Mouse (Mus musculus) hindbrain, embryonic 11.5 days (tissue): ENCODE measurements around the gene Scml4. TPM values are rescaled to one million over a fixed set of nuclear protein-coding genes. Genes with fewer than 3 reads are reported as not detected.
A peak's percentile ranks its signal among the peaks of the same experiment; 100 is the strongest.

ENCODE experiments used
- ATAC-seq: fragments of 200-750 bp; cut with Nextera tagmentation; 2 replicates; pipeline ENCODE4 v1.8.0; 2017; ENCODE audit warnings: mild to moderate bottlenecking, moderate TSS enrichment, moderate library complexity; ENCODE audit not compliant: low FRiP score
- DNase-seq: peaks from one replicate; pipeline ENCODE4 v3.0.0-alpha.2; 2015; ENCODE audit warnings: low spot score
- H3K27ac ChIP-seq: fragments of 300-500 bp; sonication (generic); 2 replicates; pipeline ENCODE4 v1.5.1; 2014; ENCODE audit warnings: mild to moderate bottlenecking, low read depth, low read length
- H3K27me3 ChIP-seq: fragments of 300-500 bp; sonication (generic); 2 replicates; pipeline ENCODE4 v1.6.1; 2014; ENCODE audit warnings: mild to moderate bottlenecking, low read length, moderate library complexity, mixed read lengths; ENCODE audit not compliant: control insufficient read depth, insufficient read depth
- H3K36me3 ChIP-seq: fragments of 300-500 bp; sonication (generic); 2 replicates; pipeline ENCODE4 v1.6.1; 2014; ENCODE audit warnings: mild to moderate bottlenecking, low read length, moderate library complexity, mixed read lengths; ENCODE audit not compliant: control insufficient read depth, insufficient read depth
- H3K4me1 ChIP-seq: fragments of 300-500 bp; sonication (generic); replicated peaks from 2 replicates; pipeline ENCODE4 v1.6.1; 2014; ENCODE audit warnings: low read length, mixed read lengths; ENCODE audit not compliant: control insufficient read depth, insufficient read depth
- H3K4me2 ChIP-seq: fragments of 300-500 bp; sonication (generic); replicated peaks from 2 replicates; pipeline ENCODE4 v1.6.1; 2014; ENCODE audit warnings: mild to moderate bottlenecking, low read depth, low read length
- H3K4me3 ChIP-seq: fragments of 300-500 bp; sonication (generic); 2 replicates; pipeline ENCODE4 v1.5.1; 2014; ENCODE audit warnings: low read depth, low read length
- H3K9ac ChIP-seq: fragments of 300-500 bp; sonication (generic); 2 replicates; pipeline ENCODE4 v1.6.1; 2014; ENCODE audit warnings: low read depth, low read length
- H3K9me3 ChIP-seq: fragments of 300-500 bp; sonication (generic); 2 replicates; pipeline ENCODE4 v1.6.1; 2016; ENCODE audit warnings: low read length; ENCODE audit not compliant: control insufficient read depth
- WGBS: fragments of 180-500 bp; shearing (Covaris S2); extraction: QIAGEN DNeasy Blood & Tissue Kit; methylation state at CpG from one replicate; pipeline ENCODE4 v1.1.7; 2014; 5-methylcytosine and 5-hydroxymethylcytosine counted together
- polyA plus RNA-seq: library from polyadenylated mRNA; unstranded; fragments of >200 nt; fragmentation: Nextera tagmentation; extraction: Ambion mirVana; gene quantifications from 2 replicates; pipeline ENCODE4 v1.2.1, GENCODE M21; 2014

Scml4 gene
- polyA plus RNA-seq, 1 experiment from 2014 or later = 2.5 TPM

- WGBS = 53% methylated on average over 5 of the region's 5 CpGs
- H3K4me2 ChIP-seq = no peak overlapping the region
- no peak overlapping the region for H3K27ac ChIP-seq
- no peaks in the 10 kb centered on the region for H3K27me3 ChIP-seq
- H3K36me3 ChIP-seq = no peaks in the 10 kb centered on the region
- H3K9ac ChIP-seq = no peak overlapping the region
- H3K4me3 ChIP-seq = no peak overlapping the region
- no peak for DNase-seq
- H3K9me3 ChIP-seq = no peaks in the 10 kb centered on the region
- no peak for ATAC-seq
- 0 out of 2 replicates have a peak, but pooled peaks cover 7% of the 10 kb centered on the region for H3K4me1 ChIP-seq
Measured at GRCm38 (mm10) chr10:42855250-42855649, 4.9 kb upstream of the Scml4 start.

GRCm38 (mm10) chr10:42856574-42856973, 3.6 kb upstream of the Scml4 start:
- H3K4me2 ChIP-seq = no peak overlapping the region
- H3K36me3 ChIP-seq = no peaks in the 10 kb centered on the region
- H3K27me3 ChIP-seq = no peaks in the 10 kb centered on the region
- ATAC-seq (no peak), DNase-seq (no peak)
- no peak overlapping the region for H3K27ac ChIP-seq
- H3K9ac ChIP-seq = no peak overlapping the region
- 92% methylated on average over 9 of the region's 9 CpGs for WGBS
- no peaks in the 10 kb centered on the region for H3K9me3 ChIP-seq
- H3K4me1 ChIP-seq = 0 out of 2 replicates have a peak, but pooled peaks cover 7% of the 10 kb centered on the region
- no peak overlapping the region for H3K4me3 ChIP-seq

- no peak overlapping the region for H3K4me3 ChIP-seq
- H3K4me1 ChIP-seq = 0 out of 2 replicates have a peak, but pooled peaks cover 7% of the 10 kb centered on the region
- ATAC-seq (no peak), DNase-seq (no peak)
- no peak overlapping the region for H3K4me2 ChIP-seq
- no peak overlapping the region for H3K9ac ChIP-seq
- H3K36me3 ChIP-seq = no peaks in the 10 kb centered on the region
- H3K27ac ChIP-seq = no peak overlapping the region
- H3K27me3 ChIP-seq = no peaks in the 10 kb centered on the region
- WGBS = 94% methylated on average over 2 of the region's 2 CpGs
- H3K9me3 ChIP-seq = no peaks in the 10 kb centered on the region
Measured at GRCm38 (mm10) chr10:42857021-42857420, 3.1 kb upstream of the Scml4 start.

GRCm38 (mm10) chr10:42859781-42860158, 400 bp upstream of the Scml4 start:
- Histone ChIP-seq H3K27ac (0 out of 2 replicates have a peak overlapping the region, but pooled peaks have one; percentile 17), H3K4me1 (peaks cover 9% of the 10 kb centered on the region), H3K27me3 (no peaks in the 10 kb centered on the region), H3K36me3 (no peaks in the 10 kb centered on the region), H3K9me3 (no peaks in the 10 kb centered on the region), H3K9ac (peak overlapping the region; percentile 40; the same call in 1 of the 2 replicates), H3K4me3 (no peak overlapping the region), H3K4me2 (no peak overlapping the region; the same call in 1 of the 2 replicates)
- WGBS = 44% methylated on average over 2 of the region's 2 CpGs
- DNase-seq (no peak), ATAC-seq (no peak)

GRCm38 (mm10) chr10:42861446-42861845, 1.3 kb downstream of the Scml4 start:
- H3K27me3 ChIP-seq = no peaks in the 10 kb centered on the region
- ATAC-seq (no peak), DNase-seq (no peak)
- H3K36me3 ChIP-seq = no peaks in the 10 kb centered on the region
- H3K9ac ChIP-seq = no peak overlapping the region
- H3K4me1 ChIP-seq = peaks cover 7% of the 10 kb centered on the region
- no peak overlapping the region for H3K4me3 ChIP-seq
- H3K27ac ChIP-seq = no peak overlapping the region
- WGBS = 70% methylated on average over 7 of the region's 7 CpGs
- no peaks in the 10 kb centered on the region for H3K9me3 ChIP-seq
- no peak overlapping the region for H3K4me2 ChIP-seq

GRCm38 (mm10) chr10:42862102-42862740, 2.1 kb downstream of the Scml4 start:
- Histone ChIP-seq H3K27ac (no peak overlapping the region), H3K9me3 (no peaks in the 10 kb centered on the region), H3K4me2 (no peak overlapping the region), H3K9ac (no peak overlapping the region), H3K27me3 (no peaks in the 10 kb centered on the region), H3K36me3 (no peaks in the 10 kb centered on the region), H3K4me3 (no peak overlapping the region), H3K4me1 (peaks cover 7% of the 10 kb centered on the region)
- 76% methylated on average over 13 of the region's 13 CpGs for WGBS
- no peak for ATAC-seq
- no peak for DNase-seq

GRCm38 (mm10) chr10:42862806-42863205, 2.6 kb downstream of the Scml4 start:
- peaks cover 7% of the 10 kb centered on the region for H3K4me1 ChIP-seq
- H3K36me3 ChIP-seq = no peaks in the 10 kb centered on the region
- H3K9me3 ChIP-seq = no peaks in the 10 kb centered on the region
- WGBS = 88% methylated on average over 4 of the region's 4 CpGs
- H3K9ac ChIP-seq = no peak overlapping the region
- ATAC-seq (no peak), DNase-seq (no peak)
- no peak overlapping the region for H3K4me3 ChIP-seq
- H3K4me2 ChIP-seq = no peak overlapping the region
- H3K27ac ChIP-seq = no peak overlapping the region
- no peaks in the 10 kb centered on the region for H3K27me3 ChIP-seq

GRCm38 (mm10) chr10:42863621-42864391, 3.6 kb downstream of the Scml4 start:
- peak; percentile 59; the same call in 1 of the 2 replicates for ATAC-seq
- Histone ChIP-seq H3K4me2 (peak overlapping the region; percentile 21), H3K9ac (no peak overlapping the region), H3K4me1 (peaks cover 7% of the 10 kb centered on the region), H3K4me3 (no peak overlapping the region; the same call in 1 of the 2 replicates), H3K27me3 (no peaks in the 10 kb centered on the region), H3K27ac (no peak overlapping the region), H3K9me3 (no peaks in the 10 kb centered on the region), H3K36me3 (no peaks in the 10 kb centered on the region)
- peak; percentile 27 for DNase-seq
- 60% methylated on average over 31 of the region's 31 CpGs for WGBS
